Mouse (Mus musculus) liver, postnatal 0 days (tissue): ENCODE data around the gene Sox18. TPM values are rescaled to one million over a fixed set of nuclear protein-coding genes. Genes with fewer than 3 reads are reported as not detected.

ENCODE experiments used
- ATAC-seq: fragments of 200-750 bp; cut with Nextera tagmentation; 2 replicates; pipeline ENCODE4 v1.8.0; 2017; ENCODE audit warnings: mild to moderate bottlenecking, moderate library complexity
- DNase-seq: peaks from one replicate; pipeline ENCODE4 v3.0.0-alpha.2; 2016
- H3K27ac ChIP-seq: fragments of 300-500 bp; sonication (generic); 2 replicates; pipeline ENCODE4 v1.5.1; 2014; ENCODE audit warnings: antibody characterized with exemption, moderate library complexity, mild to moderate bottlenecking, low read depth
- H3K27me3 ChIP-seq: fragments of 300-500 bp; sonication (generic); 2 replicates; pipeline ENCODE4 v1.6.1; 2014; ENCODE audit warnings: low read length, control low read depth, mixed read lengths; ENCODE audit not compliant: insufficient read depth
- H3K36me3 ChIP-seq: fragments of 300-500 bp; sonication (generic); replicated peaks from 2 replicates; pipeline ENCODE4 v1.6.1; 2014; ENCODE audit warnings: mild to moderate bottlenecking, control low read depth, low read length, moderate library complexity, mixed read lengths; ENCODE audit not compliant: insufficient read depth
- H3K4me1 ChIP-seq: fragments of 300-500 bp; sonication (generic); 2 replicates; pipeline ENCODE4 v1.6.1; 2014; ENCODE audit warnings: antibody characterized with exemption, mild to moderate bottlenecking, control low read depth; ENCODE audit not compliant: insufficient read depth
- H3K4me2 ChIP-seq: fragments of 300-500 bp; sonication (generic); 2 replicates; pipeline ENCODE4 v1.6.1; 2014; ENCODE audit warnings: low read depth, mild to moderate bottlenecking, low read length, moderate library complexity, mixed read lengths
- H3K4me3 ChIP-seq: fragments of 300-500 bp; sonication (generic); 2 replicates; pipeline ENCODE4 v1.5.1; 2014; ENCODE audit warnings: low read depth, low read length
- H3K9ac ChIP-seq: fragments of 300-500 bp; sonication (generic); replicated peaks from 2 replicates; pipeline ENCODE4 v1.6.1; 2014; ENCODE audit warnings: mild to moderate bottlenecking, moderate library complexity
- H3K9me3 ChIP-seq: fragments of 300-500 bp; sonication (generic); 2 replicates; pipeline ENCODE4 v1.6.1; 2016; ENCODE audit warnings: mild to moderate bottlenecking, control low read depth, low read length, mixed read lengths
- CTCF ChIP-seq: sonication (generic); IDR thresholded peaks from 2 replicates; pipeline ENCODE4 v1.5.1; 2016; ENCODE audit warnings: antibody characterized with exemption, low read depth
- EP300 ChIP-seq: IDR thresholded peaks from 2 replicates; pipeline ENCODE4 v1.6.1; 2016; ENCODE audit warnings: antibody characterized with exemption, low read depth, mild to moderate bottlenecking
- polyA plus RNA-seq: library from polyadenylated mRNA; unstranded; fragments of >200 nt; fragmentation: Nextera tagmentation; extraction: Ambion mirVana; gene quantifications from 2 replicates; pipeline ENCODE4 v1.2.1, GENCODE M21; 2015

The Sox18 gene
- polyA plus RNA-seq, 1 experiment from 2014 or later, result 11.4 TPM

DNA sequence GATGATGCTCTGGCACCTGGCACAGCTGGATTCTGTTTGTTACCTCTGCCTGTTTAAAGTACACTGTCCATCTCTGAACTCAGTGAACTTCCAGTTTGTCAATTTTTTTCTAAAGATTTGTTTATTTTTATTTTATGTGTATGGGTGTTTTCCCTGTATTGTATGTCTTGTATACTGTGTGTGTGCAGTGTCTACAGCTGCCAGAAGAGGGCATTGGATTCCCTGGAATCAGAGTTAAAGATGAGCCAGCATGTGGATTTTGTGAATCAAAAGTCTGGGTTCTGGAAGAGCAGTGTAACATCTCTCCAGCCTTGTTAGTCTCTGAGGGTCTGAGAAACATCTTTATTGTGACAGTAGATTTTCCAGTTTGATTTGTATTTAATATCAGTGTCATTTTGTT is 48.0 kb downstream of the Sox18 start:
- Histone ChIP-seq H3K36me3 (peaks cover 24% of the 10 kb centered on the region), H3K9me3 (no peaks in the 10 kb centered on the region), H3K27me3 (no peaks in the 10 kb centered on the region), H3K4me3 (no peak overlapping the region), H3K9ac (no peak overlapping the region), H3K4me2 (no peak overlapping the region), H3K27ac (no peak overlapping the region), H3K4me1 (no peaks in the 10 kb centered on the region)
- ATAC-seq, result no peak
- no peak for DNase-seq
- TF ChIP-seq EP300 (no peak), CTCF (peak; percentile 62)

Other genes with a start within 250 kb of the Sox18 start
- 3.0 and 3.5 TPM in 2 replicates for gene Zbtb46, start 212.2 kb downstream of the Sox18 start, polyA plus RNA-seq
- gene Abhd16b, start 178.4 kb downstream of the Sox18 start, polyA plus RNA-seq, result 0.06 and 0.08 TPM in 2 replicates
- gene Tpd52l2, start 174.5 kb downstream of the Sox18 start, polyA plus RNA-seq, result 51.8 and 52.5 TPM in 2 replicates
- gene Dnajc5, start 151.2 kb downstream of the Sox18 start, polyA plus RNA-seq, result 20.5 and 24.7 TPM in 2 replicates
- 20.3 and 22.8 TPM in 2 replicates for gene Uckl1, start 86.7 kb downstream of the Sox18 start, polyA plus RNA-seq
- gene Prpf6, start 79.8 kb downstream of the Sox18 start, polyA plus RNA-seq, result 16.7 and 17.5 TPM in 2 replicates
- 8.9 and 10.5 TPM in 2 replicates for gene Zfp512b, start 78.8 kb downstream of the Sox18 start, polyA plus RNA-seq
- 2.1 and 2.3 TPM in 2 replicates for gene Samd10, start 72.4 kb downstream of the Sox18 start, polyA plus RNA-seq
- gene Gm29797, start 14.6 kb downstream of the Sox18 start, polyA plus RNA-seq, result not detected in 2 replicates
- gene Tcea2, start 8.7 kb upstream of the Sox18 start, polyA plus RNA-seq, result 3.8 and 4.4 TPM in 2 replicates
- gene Rgs19, start 22.3 kb upstream of the Sox18 start, polyA plus RNA-seq, result 18.6 and 20.5 TPM in 2 replicates
- not detected in 2 replicates for gene Lkaaear1, start 26.8 kb upstream of the Sox18 start, polyA plus RNA-seq
- 0.07 and 0.17 TPM in 2 replicates for gene Oprl1, start 43.4 kb upstream of the Sox18 start, polyA plus RNA-seq
- gene Myt1, start 91.7 kb upstream of the Sox18 start, polyA plus RNA-seq, result not detected in 2 replicates
- gene Pcmtd2, start 166.2 kb upstream of the Sox18 start, polyA plus RNA-seq, result 10.5 and 11.1 TPM in 2 replicates
- 15.5 and 15.6 TPM in 2 replicates for gene Polr3k, start 192.7 kb upstream of the Sox18 start, polyA plus RNA-seq